Mouse (Mus musculus) stomach, embryonic 16.5 days (tissue): Measurements from ENCODE around the gene Inpp5d. TPM values are rescaled to one million over a fixed set of nuclear protein-coding genes. Genes with fewer than 3 reads are reported as not detected.

Experiments used
- ATAC-seq: fragments of 200-750 bp; cut with Nextera tagmentation; 2 replicates; pipeline ENCODE4 v1.8.0; 2017; ENCODE audit warnings: moderate number of reproducible peaks, moderate TSS enrichment; ENCODE audit not compliant: insufficient read depth, low FRiP score
- H3K27ac ChIP-seq: fragments of 300-500 bp; sonication (generic); 2 replicates; pipeline ENCODE4 v1.5.1; 2014; ENCODE audit warnings: low read length
- H3K27me3 ChIP-seq: fragments of 300-500 bp; sonication (generic); 2 replicates; pipeline ENCODE4 v1.6.1; 2014; ENCODE audit warnings: low read length, control low read depth, mixed read lengths; ENCODE audit not compliant: control insufficient read depth, insufficient read depth
- H3K36me3 ChIP-seq: fragments of 300-500 bp; sonication (generic); 2 replicates; pipeline ENCODE4 v1.6.1; 2014; ENCODE audit warnings: low read length; ENCODE audit not compliant: control insufficient read depth, insufficient read depth
- H3K4me1 ChIP-seq: fragments of 300-500 bp; sonication (generic); 2 replicates; pipeline ENCODE4 v1.6.1; 2014; ENCODE audit warnings: low read length, control low read depth, mixed read lengths; ENCODE audit not compliant: control insufficient read depth, insufficient read depth
- H3K4me2 ChIP-seq: fragments of 300-500 bp; sonication (generic); 2 replicates; pipeline ENCODE4 v1.6.1; 2014; ENCODE audit warnings: low read depth, low read length, mixed read lengths
- H3K4me3 ChIP-seq: fragments of 300-500 bp; sonication (generic); replicated peaks from 2 replicates; pipeline ENCODE4 v1.5.1; 2014; ENCODE audit warnings: mild to moderate bottlenecking, low read length
- H3K9ac ChIP-seq: fragments of 300-500 bp; sonication (generic); 2 replicates; pipeline ENCODE4 v1.6.1; 2014; ENCODE audit warnings: low read length
- H3K9me3 ChIP-seq: fragments of 300-500 bp; sonication (generic); replicated peaks from 2 replicates; pipeline ENCODE4 v1.6.1; 2016; ENCODE audit warnings: low read length, control low read depth; ENCODE audit not compliant: control insufficient read depth
- WGBS: fragments of 180-500 bp; shearing (Covaris S2); extraction: QIAGEN DNeasy Blood & Tissue Kit; methylation state at CpG from one replicate; pipeline ENCODE4 v1.1.7; 2014; 5-methylcytosine and 5-hydroxymethylcytosine counted together
- polyA plus RNA-seq: library from polyadenylated mRNA; unstranded; fragments of >200 nt; fragmentation: Nextera tagmentation; extraction: Ambion mirVana; gene quantifications from 2 replicates; pipeline ENCODE4 v1.2.1, GENCODE M21; 2015

Inpp5d gene
- polyA plus RNA-seq, result 6.3 and 8.6 TPM in 2 replicates

DNA sequence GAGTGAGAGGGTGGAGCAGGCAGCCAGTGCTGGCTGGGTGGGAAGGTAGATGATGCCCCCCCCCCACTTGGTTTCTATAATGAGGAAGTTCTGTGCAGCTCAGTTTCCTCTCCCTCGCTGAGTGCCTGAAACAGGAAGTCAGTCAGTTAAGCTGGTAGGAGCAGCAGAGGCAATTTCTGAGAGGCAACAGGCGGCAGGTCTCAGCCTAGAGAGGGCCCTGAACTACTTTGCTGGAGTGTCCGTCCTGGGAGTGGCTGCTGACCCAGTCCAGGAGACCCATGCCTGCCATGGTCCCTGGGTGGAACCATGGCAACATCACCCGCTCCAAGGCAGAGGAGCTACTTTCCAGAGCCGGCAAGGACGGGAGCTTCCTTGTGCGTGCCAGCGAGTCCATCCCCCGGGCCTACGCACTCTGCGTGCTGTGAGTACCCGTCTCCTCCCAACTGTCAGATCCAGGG lies at the start of gene Inpp5d:
TSS of gene Inpp5d (plus strand) at position 102 of the 458 bp plus-strand sequence.
- Histone ChIP-seq H3K27ac (peak within 1 kb of the TSS; percentile 64), H3K4me2 (peak within 1 kb of the TSS; percentile 17), H3K36me3 (no peaks in the 10 kb centered on the region), H3K27me3 (no peaks in the 10 kb centered on the region), H3K4me1 (no peaks in the 10 kb centered on the region), H3K4me3 (peak within 1 kb of the TSS; percentile 37), H3K9me3 (no peaks in the 10 kb centered on the region), H3K9ac (peak within 1 kb of the TSS; percentile 48; the same call in 1 of the 2 replicates)
- ATAC-seq, result peak; percentile 33
- 67% methylated on average over 12 of the region's 12 CpGs for whole genome bisulfite sequencing

DNA sequence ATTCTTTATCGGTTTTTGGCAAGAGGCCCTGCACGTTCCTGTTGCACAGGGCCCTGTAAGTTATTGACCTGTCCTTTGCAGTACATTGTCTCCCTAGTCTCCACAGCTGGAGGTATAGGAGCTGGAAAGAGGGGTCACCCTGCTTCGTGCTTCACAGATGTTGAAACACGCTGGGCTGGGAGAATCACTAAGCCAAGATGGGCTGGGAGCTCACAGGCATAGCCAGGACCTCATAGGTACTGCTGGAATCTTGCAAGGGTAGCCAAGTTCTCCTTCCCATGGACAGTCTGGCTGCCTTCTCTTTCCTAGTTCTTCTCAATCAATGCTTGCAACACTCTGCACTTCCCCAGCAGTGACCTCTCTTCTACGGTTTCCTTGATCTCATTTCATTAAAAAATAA lies 46.9 kb upstream of the Inpp5d start:
- ATAC-seq, result no peak
- H3K4me2 ChIP-seq, result peak overlapping the region; percentile 48

DNA sequence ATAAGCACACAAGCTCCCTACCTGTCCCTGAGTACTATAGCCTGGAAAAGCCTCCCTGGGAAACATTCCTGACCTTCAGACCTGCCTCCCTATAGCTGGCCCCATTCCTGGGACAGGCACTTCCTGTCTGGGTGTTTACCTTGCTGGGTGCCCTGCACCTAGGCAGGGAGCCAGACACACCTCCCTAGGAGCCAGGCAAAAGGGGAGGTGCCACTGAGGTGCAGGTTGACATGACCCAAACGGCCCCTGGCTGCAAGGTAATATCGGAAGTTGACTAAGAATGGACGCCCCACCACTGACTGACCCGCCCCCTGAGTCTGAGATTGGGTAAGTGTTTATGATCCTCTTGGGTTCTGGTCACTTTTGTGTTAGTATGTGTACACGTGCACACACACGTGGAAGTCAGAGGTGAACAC lies 46.3 kb upstream of the Inpp5d start, which contains the start of gene Ngef:
TSS of gene Ngef (minus strand) at position 71 of the 416 bp plus-strand sequence.
- H3K27ac ChIP-seq, result peak within 1 kb of the TSS; percentile 93
- H3K4me1 ChIP-seq, result peaks cover 9% of the 10 kb centered on the region; the same call in 1 of the 2 replicates
- no peaks in the 10 kb centered on the region; the same call in 1 of the 2 replicates for H3K36me3 ChIP-seq
- H3K4me3 ChIP-seq, result peak within 1 kb of the TSS; percentile 34
- H3K4me2 ChIP-seq, result peak within 1 kb of the TSS; percentile 48
- 55% methylated on average over 6 of the region's 6 CpGs for WGBS
- H3K9me3 ChIP-seq, result no peaks in the 10 kb centered on the region
- peak; percentile 92 for ATAC-seq
- no peaks in the 10 kb centered on the region for H3K27me3 ChIP-seq
- peak within 1 kb of the TSS; percentile 54 for H3K9ac ChIP-seq

More for the DNA sequence above, 46.9 kb upstream of the Inpp5d start:
- Histone ChIP-seq H3K27me3 (no peaks in the 10 kb centered on the region), H3K9ac (peak overlapping the region; percentile 54), H3K4me3 (peak overlapping the region; percentile 34), H3K9me3 (no peaks in the 10 kb centered on the region), H3K4me1 (peaks cover 9% of the 10 kb centered on the region; the same call in 1 of the 2 replicates), H3K27ac (peak overlapping the region; percentile 93), H3K36me3 (no peaks in the 10 kb centered on the region; the same call in 1 of the 2 replicates)
- 54% methylated on average over 5 of the region's 5 CpGs for WGBS

DNA sequence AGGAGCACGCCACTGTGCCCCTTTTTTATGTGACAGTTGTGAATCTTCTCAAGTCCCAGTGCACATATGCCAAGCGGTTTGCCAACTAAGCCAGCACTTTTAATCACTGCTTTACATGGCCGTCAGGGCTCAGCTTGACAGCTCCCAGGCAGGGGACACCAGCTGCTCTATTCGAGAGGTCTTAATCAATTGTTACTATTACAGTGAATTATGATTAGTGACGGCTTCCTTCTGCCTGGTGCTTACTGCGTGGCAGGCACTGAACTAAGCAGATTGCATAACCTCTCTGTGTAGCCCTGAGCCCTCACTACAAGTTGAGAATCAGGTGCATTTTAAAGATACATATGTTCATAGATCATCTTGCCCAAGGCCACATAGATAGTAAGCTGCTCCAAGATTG lies 45.8 kb upstream of the Inpp5d start:
- Histone ChIP-seq H3K4me2 (peak overlapping the region; percentile 38), H3K4me3 (0 out of 2 replicates have a peak overlapping the region, but pooled peaks have one; percentile 11), H3K4me1 (peaks cover 9% of the 10 kb centered on the region; the same call in 1 of the 2 replicates), H3K27ac (peak overlapping the region; percentile 93), H3K9me3 (no peaks in the 10 kb centered on the region), H3K36me3 (no peaks in the 10 kb centered on the region), H3K9ac (0 out of 2 replicates have a peak overlapping the region, but pooled peaks have one; percentile 15), H3K27me3 (no peaks in the 10 kb centered on the region)
- peak; percentile 42; the same call in 1 of the 2 replicates for ATAC-seq
- WGBS, result 31% methylated on average over 6 of the region's 6 CpGs

DNA sequence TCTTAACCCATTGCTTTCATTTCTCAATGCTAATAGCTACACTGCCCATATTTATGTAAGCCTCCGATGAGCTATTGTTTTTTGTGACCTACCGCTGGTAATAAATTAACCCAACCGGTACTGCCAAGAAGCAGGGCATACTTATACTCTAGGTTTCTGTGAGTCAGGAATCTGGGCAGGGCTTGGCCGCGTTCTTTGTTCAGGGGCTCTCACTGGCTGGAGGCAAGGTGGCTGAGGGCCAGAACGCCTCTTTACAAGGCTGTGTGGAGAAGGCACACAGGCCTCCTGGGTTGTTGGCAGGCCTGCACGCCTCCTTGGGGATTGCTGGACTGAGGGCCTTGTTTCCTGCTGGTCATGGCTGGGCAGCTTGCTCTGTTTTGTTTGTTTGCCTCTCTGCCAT lies 45.3 kb upstream of the Inpp5d start:
- WGBS, result 41% methylated on average over 7 of the region's 7 CpGs
- no peak overlapping the region for H3K9ac ChIP-seq
- H3K36me3 ChIP-seq, result no peaks in the 10 kb centered on the region
- H3K4me2 ChIP-seq, result peak overlapping the region; percentile 38
- no peak overlapping the region for H3K4me3 ChIP-seq
- ATAC-seq, result peak; percentile 91
- no peaks in the 10 kb centered on the region for H3K9me3 ChIP-seq
- peaks cover 9% of the 10 kb centered on the region; the same call in 1 of the 2 replicates for H3K4me1 ChIP-seq
- no peaks in the 10 kb centered on the region for H3K27me3 ChIP-seq
- H3K27ac ChIP-seq, result peak overlapping the region; percentile 93

DNA sequence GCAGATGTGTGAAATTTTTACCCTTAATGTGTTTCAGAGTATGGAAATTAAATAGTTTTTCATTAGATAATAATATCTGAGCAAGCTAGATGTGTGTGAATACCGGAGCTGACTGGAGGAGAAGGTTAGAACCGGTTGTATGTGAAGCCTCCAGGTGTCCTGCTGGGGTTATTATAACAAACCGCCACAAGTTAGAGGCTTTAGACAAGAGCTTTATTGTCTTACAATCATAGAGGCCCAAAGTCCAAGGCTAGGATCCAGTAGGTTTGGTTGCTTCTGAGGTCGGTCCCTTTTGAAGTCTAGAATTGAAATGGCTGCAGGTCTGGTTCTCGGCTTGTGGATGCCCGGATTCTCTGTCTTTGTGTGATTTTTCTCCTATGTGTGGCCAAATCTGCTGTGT lies 41.1 kb upstream of the Inpp5d start:
- Histone ChIP-seq H3K9ac (no peak overlapping the region), H3K4me2 (no peak overlapping the region), H3K27ac (no peak overlapping the region), H3K36me3 (no peaks in the 10 kb centered on the region), H3K4me1 (peaks cover 9% of the 10 kb centered on the region; the same call in 1 of the 2 replicates), H3K27me3 (no peaks in the 10 kb centered on the region; the same call in 1 of the 2 replicates), H3K9me3 (no peaks in the 10 kb centered on the region), H3K4me3 (no peak overlapping the region)
- WGBS, result 75% methylated on average over 6 of the region's 6 CpGs
- ATAC-seq, result no peak

DNA sequence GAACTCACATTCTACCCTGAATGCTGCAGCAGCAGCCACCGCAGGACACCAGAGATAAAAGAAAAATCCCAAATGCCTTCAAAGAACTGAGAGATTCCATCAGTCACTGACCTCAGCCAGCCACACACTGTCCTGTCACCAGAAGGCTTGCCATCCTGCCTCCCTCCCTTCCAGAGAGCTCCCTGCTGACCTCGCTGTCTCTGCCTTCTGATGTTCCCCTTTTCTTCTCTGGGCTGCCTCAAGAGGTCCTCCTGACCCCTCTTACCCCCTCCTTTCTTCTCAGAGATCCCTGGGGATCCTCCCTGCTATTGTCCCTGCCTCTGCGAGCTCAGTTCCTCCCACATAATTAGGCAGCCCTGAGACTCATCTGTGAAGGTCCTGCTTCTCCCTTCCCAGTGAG lies 39.3 kb upstream of the Inpp5d start:
- H3K4me3 ChIP-seq, result no peak overlapping the region

DNA sequence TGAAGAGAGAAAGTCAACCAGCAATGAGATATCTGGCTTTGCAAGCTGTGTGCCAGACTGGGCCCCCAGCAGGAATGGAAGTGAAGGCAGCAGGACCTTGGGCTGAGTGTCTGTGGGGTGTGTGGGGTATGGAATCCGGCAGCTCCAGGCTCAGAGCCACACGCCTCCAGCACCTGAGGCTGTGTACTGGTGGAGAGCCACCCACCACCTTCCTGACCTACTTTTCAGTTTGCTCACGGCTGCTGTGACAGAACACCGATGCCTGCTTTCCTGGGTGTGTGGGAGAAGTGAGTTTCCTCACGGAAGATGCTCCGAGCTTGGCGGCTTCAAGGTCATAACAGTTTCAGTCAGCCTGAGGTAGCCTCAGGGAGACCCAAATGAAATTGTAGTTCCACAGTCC lies 30.9 kb upstream of the Inpp5d start:
- Histone ChIP-seq H3K4me3 (no peak overlapping the region), H3K36me3 (no peaks in the 10 kb centered on the region), H3K9me3 (no peaks in the 10 kb centered on the region), H3K27ac (no peak overlapping the region), H3K9ac (no peak overlapping the region), H3K27me3 (no peaks in the 10 kb centered on the region), H3K4me1 (no peaks in the 10 kb centered on the region), H3K4me2 (no peak overlapping the region)
- WGBS, result 89% methylated on average over 7 of the region's 7 CpGs
- ATAC-seq, result no peak

More for the DNA sequence above, 39.3 kb upstream of the Inpp5d start:
- ATAC-seq, result no peak
- Histone ChIP-seq H3K4me2 (no peak overlapping the region), H3K9ac (no peak overlapping the region), H3K4me1 (no peaks in the 10 kb centered on the region), H3K27ac (no peak overlapping the region), H3K36me3 (no peaks in the 10 kb centered on the region), H3K27me3 (no peaks in the 10 kb centered on the region; the same call in 1 of the 2 replicates), H3K9me3 (no peaks in the 10 kb centered on the region)
- WGBS, result 36% methylated on average over 3 of the region's 3 CpGs

DNA sequence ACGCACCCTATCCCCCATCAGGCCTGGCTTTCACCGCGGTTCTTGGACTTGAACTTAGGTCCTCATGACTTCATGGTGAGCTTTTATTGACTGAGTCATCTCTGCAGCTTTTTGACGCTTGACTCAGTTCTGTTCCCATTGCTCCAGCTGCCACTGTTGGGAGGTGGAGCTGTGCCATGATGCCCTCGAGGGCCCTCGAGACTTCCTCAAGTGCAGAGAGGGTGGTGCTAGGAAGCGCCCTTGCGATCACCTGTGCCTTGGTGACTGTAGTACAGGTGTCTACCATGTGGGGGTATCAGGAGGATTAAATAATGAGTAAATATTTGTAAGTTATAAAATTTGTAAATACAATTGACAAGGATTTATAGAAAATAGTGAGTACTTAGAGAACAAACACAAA lies 30.1 kb upstream of the Inpp5d start:
- no peaks in the 10 kb centered on the region for H3K36me3 ChIP-seq
- no peaks in the 10 kb centered on the region for H3K4me1 ChIP-seq
- H3K4me3 ChIP-seq, result no peak overlapping the region
- H3K9ac ChIP-seq, result no peak overlapping the region
- H3K9me3 ChIP-seq, result no peaks in the 10 kb centered on the region
- H3K27ac ChIP-seq, result no peak overlapping the region
- ATAC-seq, result no peak
- H3K4me2 ChIP-seq, result no peak overlapping the region
- WGBS, result 84% methylated on average over 8 of the region's 8 CpGs
- H3K27me3 ChIP-seq, result no peaks in the 10 kb centered on the region
